Mouse (Mus musculus) frontal cortex, postnatal 25 days (tissue): ENCODE measurements around the gene Iba57.
"Not testable (repeated sequence)": the region's sequence is repeated elsewhere in the genome, so short reads cannot be mapped to it uniquely, and the experiment has no call there.

ENCODE experiments used
- DNase-seq, 2 experiments: peaks; one replicate each; pipeline ENCODE4 v3.0.0; 2022; ENCODE audit warnings: low spot score in 2 of 2

Gene Iba57

DNA sequence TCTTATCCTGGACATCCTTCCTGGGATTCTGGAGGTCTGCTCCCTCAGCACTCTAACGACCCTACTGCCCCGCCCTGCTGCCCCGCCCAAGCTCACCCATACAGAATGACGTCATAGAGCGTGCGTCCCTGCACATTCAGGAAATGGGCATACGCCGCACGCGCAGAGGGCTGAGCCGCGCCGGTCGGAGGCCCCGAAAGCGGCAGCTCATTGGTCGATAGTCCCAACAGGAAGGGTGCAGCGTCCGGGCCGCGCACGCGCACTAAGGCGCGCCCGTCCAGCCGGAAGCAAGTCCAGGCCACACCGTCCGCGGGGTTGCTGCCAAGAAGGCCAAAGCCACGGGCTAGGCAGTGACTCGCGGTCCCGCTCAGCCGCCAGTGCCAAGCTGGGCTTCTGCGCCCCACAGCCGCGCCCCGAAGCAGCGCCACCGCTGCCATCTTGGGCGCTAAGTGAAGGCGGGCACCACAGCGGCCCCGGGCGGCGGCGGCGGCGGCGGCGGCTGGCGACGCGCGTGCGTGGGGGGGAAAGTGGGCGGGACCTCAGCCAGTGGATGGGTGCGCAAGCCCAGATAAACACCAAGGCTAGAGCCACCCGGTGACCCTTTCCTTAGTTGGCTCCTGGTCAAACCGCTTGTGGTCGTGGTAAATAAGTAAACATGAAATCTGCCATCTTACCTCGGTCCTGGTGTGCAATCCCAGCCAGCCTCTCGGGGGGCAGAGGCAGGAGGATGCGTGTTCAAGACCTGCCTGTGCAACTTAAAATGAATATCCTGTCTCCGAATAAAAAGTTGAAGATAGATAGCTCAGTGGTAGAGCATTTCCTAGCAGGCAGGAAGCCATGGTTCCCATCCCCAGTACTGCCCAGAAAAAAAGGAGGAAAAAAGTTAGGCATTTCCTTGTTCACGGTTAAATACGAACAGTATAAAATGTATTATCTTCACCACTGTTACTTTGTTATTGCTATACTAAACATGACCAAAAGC, at the start of gene Iba57:
Gene Iba57, minus strand, starts transcription at position 485 of the 982 bp plus-strand sequence.
- DNase-seq, result peak; percentile 96 to 97

DNA sequence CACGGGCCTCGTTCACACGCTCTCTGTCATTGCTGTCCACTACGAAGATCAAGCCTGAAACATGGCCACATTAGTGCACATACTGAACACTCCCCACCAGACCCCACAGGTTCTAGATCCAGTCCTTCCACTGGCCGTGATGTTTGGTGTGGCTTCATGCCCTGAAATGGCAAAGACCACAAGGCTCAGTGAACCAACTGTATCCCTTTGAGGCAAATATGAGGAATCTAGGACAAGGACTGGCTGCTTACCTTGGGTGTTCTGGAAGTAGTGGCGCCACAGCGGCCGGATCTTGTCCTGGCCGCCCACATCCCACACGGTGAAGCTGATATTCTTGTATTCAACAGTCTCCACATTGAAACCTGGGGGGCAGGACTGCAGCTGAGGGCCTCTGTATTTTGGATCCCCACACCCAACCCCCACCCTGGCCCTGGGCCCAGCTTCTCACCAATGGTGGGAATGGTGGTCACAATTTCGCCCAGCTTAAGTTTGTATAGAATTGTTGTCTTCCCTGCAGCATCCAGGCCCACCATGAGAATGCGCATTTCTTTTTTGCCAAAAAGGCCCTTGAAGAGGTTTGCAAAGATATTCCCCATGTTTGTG, 49.5 kb upstream of the Iba57 start:
- DNase-seq, result no peak

DNA sequence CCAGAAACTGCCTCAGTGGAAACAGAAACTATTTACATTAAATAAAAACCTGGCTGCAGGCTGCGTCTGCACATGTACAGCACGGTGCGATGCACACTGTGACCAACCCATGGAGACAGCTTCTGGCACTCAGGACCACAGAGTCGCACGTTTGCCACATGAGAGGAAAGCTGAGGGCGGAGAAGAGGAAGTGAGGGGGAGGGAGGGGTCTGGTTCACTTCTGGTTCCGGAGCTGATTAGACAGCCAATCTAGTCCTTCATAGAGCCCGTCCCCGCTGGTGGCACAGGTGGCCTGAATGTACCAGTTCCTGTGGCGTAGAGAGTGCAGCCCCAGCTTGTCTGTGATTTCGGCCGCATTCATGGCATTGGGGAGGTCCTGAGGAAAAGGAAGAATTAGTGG, 48.8 kb upstream of the Iba57 start:
- DNase-seq, result not testable (repeated sequence)

GRCm38 (mm10) chr11:59211561-59211960, 48.0 kb upstream of the Iba57 start:
- not testable (repeated sequence) for DNase-seq

DNA sequence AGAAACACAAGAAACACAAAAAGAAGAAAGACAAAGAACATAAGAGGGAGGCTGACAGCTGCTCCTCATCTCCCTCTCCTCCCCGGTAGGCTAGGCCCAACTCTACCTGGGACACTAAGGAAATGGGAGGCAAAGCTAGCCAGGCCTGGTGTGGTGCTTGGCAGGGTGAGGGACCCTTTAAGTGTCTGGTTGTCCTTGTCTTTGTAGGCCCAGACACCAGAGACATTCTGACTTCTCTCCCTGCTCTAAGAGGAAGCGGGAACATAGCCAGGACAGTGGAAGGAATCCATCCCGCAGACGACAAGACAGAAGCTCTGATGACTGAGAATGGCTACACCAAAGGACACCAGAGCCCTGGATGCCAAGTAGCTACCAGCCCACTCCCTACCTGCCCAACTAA, 46.5 kb upstream of the Iba57 start:
- no peak for DNase-seq

DNA sequence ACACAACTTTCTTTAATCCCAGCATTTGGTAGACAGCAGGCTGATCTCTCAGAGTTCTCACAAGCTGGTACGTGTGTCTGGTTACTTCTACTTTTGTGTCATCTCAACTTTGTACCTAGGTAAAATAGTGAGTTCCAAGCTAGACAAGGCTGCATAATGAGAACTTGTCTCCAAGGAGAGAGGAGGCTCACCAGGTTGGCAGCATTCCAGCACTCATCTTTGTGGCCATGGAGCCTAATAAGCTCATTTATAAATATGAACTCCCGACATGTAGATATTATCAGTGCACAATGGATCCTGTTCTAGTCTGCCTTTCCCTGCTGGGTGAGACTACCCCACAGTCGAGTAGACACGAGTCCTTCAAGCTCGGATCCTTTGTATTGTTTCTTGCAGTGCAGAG, 46.0 kb upstream of the Iba57 start:
- DNase-seq, result no peak

GRCm38 (mm10) chr11:59209003-59209441, 45.5 kb upstream of the Iba57 start:
- DNase-seq, result no peak

GRCm38 (mm10) chr11:59208153-59208831, 44.8 kb upstream of the Iba57 start, which contains the start of gene 2310033P09Rik:
2310033P09Rik (plus strand) TSS chr11:59208321.
- DNase-seq, result peak; percentile 87 to 94

- DNase-seq, result peak; percentile 84 to 90
These were observed 38.8 kb upstream of the Iba57 start, which contains the start of gene Mrpl55 for GRCm38 (mm10) chr11:59202081-59202995. Mrpl55 (plus strand) TSS chr11:59202486.

DNA sequence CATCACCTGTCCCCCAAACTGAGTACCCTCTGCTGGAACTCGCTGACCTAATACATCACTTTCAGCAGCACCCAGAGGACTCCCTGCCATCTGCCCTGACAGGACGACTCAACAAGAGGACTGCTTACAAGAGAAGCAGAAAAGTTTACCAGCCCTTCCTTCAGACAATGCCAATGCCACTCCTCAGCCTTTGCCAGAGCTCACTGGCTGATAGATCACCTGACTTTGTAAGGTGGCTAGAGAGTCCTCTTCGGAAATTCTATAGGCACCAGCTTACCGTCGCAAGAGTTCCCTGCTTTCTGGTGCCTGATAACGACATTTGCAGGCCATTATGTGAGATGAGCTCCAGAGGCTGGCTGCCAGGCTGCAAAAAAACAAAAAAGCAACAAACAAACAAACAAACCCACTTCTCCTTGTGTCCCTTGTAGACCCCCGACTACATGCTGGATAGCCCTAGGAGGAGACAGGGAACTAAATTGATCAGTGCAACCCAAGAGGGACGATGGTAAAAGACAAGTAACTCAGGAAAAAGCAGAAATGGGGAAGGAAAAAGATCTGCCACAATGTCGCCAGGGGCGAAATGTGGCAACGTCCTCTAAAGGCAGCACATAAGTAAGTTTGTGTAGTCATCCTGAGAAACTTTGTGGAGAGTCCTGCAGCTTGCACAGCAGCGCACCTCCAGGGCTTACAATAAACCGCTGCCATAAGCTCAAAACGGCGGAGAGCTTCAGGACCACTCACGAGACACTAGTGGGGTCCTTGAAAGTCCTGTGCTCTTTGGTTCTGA, 37.9 kb upstream of the Iba57 start:
- DNase-seq, result no peak

- no peak for DNase-seq
These were observed 32.7 kb upstream of the Iba57 start for GRCm38 (mm10) chr11:59196230-59196629.

GRCm38 (mm10) chr11:59192059-59192386, 28.5 kb upstream of the Iba57 start, which contains the start of gene Guk1:
Guk1 (minus strand) TSS chr11:59192212.
- no peak for DNase-seq

DNA sequence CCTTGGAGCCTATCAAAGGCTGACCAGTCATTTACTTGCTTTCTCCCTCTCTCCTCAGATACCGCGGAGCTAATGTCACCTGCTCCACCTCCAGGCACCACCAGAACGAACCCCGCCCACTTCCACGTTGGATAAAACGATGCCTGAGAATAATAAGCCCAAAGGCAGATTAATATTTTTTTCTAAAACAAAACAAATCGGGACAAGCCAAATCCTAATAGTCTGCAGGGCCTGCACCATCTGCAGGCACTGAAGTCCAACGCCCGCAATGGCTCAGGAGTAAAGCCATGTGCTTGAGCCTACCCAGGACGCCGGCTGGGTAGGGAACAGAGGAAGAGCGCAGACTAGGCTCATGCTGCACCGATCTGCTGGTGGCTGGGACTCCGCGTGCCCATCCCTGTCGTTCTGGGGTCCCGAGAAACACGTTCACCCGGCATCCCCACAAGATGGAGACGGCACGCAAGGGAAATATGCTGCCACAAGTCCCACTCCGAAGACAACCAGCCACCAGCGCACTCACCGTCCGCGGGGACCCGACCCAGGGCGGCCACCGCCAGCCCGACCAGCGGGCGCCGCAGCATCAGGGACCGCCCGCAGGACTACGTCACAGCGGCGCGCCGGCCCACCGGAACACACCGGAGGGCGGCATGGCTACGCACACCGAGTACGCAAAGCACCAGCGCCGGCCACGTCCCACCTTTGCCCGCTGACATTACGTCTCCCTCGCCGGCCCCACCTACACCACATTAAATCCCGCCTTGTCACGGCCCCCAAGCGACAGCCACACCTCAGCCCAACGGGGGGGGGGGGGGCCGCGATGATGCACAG, 27.9 kb upstream of the Iba57 start:
- peak; percentile 73 to 84 for DNase-seq

- DNase-seq, result no peak
These were observed 24.2 kb upstream of the Iba57 start for GRCm38 (mm10) chr11:59187706-59188105.

- DNase-seq, result no peak
These were observed 22.0 kb upstream of the Iba57 start for GRCm38 (mm10) chr11:59185490-59185889.

DNA sequence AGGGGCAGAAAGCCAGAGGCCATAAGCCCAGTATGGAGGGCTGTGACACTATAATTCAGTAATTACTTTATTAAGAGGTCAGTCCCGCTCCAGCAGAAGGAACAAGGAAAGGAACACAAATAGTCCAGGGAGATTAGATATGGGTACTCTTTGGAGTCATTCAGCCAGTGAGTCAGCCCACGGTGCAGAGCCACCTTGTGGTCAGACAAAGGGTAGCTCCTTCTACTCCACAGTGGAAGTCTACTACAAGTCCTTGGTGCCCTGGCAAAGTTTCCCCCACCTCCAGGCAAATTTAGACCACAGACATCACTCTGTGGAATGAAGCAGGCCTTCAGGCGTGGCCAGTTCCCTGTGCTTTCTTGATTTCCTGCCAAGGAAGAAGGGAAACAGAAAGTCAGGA, 20.3 kb upstream of the Iba57 start:
- DNase-seq, result no peak

- DNase-seq, result no peak
These were observed 19.4 kb upstream of the Iba57 start, which contains the start of gene Gjc2 for GRCm38 (mm10) chr11:59182864-59183331. Gjc2 (minus strand) TSS chr11:59183213.

DNA sequence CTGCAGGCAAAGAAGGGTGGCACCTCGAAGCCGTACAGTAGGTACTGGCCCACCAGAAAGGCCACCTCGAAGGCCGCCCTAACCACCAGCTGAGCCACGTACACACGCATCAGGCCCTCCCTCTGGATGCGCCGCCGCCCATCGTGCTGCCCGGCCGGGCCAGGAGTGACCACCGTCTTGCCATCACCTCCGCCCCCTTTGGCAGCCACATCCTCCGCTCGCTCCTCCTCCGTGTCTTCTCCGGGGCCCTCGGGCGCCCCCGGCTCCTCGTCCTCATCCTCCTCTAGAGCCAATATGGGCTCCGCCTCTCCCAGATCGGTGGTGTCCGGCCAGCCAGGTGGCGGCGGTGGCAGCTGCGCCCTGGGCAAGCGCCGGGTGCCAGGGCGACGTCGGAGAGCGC, 13.4 kb upstream of the Iba57 start:
- DNase-seq, result no peak

DNA sequence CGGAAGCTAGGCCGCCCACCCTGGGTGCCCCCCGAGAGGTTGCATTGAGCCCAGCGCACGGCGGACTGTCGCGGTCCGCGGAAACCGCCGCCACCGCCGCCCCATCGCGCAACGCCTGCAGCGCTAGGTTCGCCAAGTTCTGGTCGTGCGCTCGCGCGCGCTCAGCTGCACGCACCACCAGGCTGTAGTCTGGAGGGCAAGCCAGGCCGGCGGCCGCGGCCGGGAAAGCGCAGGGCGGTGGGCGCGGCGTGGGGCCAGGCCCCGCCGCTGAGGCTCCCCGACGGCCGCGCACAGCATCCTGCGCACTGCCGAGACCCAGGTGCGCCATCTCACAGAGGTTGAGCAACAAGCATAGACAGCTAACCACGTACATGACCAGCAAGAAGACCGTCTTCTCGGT, 12.9 kb upstream of the Iba57 start:
- DNase-seq, result no peak
